Mouse (Mus musculus) midbrain, embryonic 14.5 days (tissue): ENCODE measurements around the gene Fam57b. TPM values are rescaled to one million over a fixed set of nuclear protein-coding genes. Genes with fewer than 3 reads are reported as not detected.

Experiments used
- ATAC-seq: fragments of 200-750 bp; cut with Nextera tagmentation; 2 replicates; pipeline ENCODE4 v1.8.0; 2017; ENCODE audit warnings: moderate number of reproducible peaks, moderate library complexity; ENCODE audit not compliant: low FRiP score, low TSS enrichment
- DNase-seq: peaks from one replicate; pipeline ENCODE4 v3.0.0-alpha.2; 2015
- H3K27ac ChIP-seq: fragments of 300-500 bp; sonication (generic); replicated peaks from 2 replicates; pipeline ENCODE4 v1.5.1; 2014; ENCODE audit warnings: mild to moderate bottlenecking, low read depth, low read length, moderate library complexity
- H3K27me3 ChIP-seq: fragments of 300-500 bp; sonication (generic); 2 replicates; pipeline ENCODE4 v1.6.1; 2014; ENCODE audit warnings: low read length, control low read depth, mixed read lengths; ENCODE audit not compliant: control insufficient read depth, insufficient read depth
- H3K36me3 ChIP-seq: fragments of 300-500 bp; sonication (generic); 2 replicates; pipeline ENCODE4 v1.6.1; 2014; ENCODE audit warnings: low read length, control low read depth; ENCODE audit not compliant: control insufficient read depth, insufficient read depth
- H3K4me1 ChIP-seq: fragments of 300-500 bp; sonication (generic); 2 replicates; pipeline ENCODE4 v1.6.1; 2014; ENCODE audit warnings: mild to moderate bottlenecking, antibody characterized with exemption, low read length, control low read depth; ENCODE audit not compliant: control insufficient read depth, insufficient read depth
- H3K4me2 ChIP-seq: fragments of 300-500 bp; sonication (generic); 2 replicates; pipeline ENCODE4 v1.6.1; 2014; ENCODE audit warnings: mild to moderate bottlenecking, low read length, moderate library complexity
- H3K4me3 ChIP-seq: fragments of 300-500 bp; sonication (generic); replicated peaks from 2 replicates; pipeline ENCODE4 v1.5.1; 2014; ENCODE audit warnings: low read depth, low read length
- H3K9ac ChIP-seq: fragments of 300-500 bp; sonication (generic); replicated peaks from 2 replicates; pipeline ENCODE4 v1.6.1; 2014; ENCODE audit warnings: mild to moderate bottlenecking, low read length, moderate library complexity
- H3K9me3 ChIP-seq: fragments of 300-500 bp; sonication (generic); 2 replicates; pipeline ENCODE4 v1.6.1; 2016; ENCODE audit warnings: low read length, control low read depth, mixed read lengths; ENCODE audit not compliant: control insufficient read depth
- WGBS: fragments of 180-500 bp; shearing (Covaris S2); extraction: QIAGEN DNeasy Blood & Tissue Kit; methylation state at CpG from one replicate; pipeline ENCODE4 v1.1.7; 2014; 5-methylcytosine and 5-hydroxymethylcytosine counted together
- polyA plus RNA-seq: library from polyadenylated mRNA; unstranded; fragments of >200 nt; fragmentation: Nextera tagmentation; extraction: Ambion mirVana; gene quantifications from 2 replicates; pipeline ENCODE4 v1.2.1, GENCODE M21; 2014

Fam57b gene
- 51.6 and 72.4 TPM in 2 replicates for polyA plus RNA-seq

DNA sequence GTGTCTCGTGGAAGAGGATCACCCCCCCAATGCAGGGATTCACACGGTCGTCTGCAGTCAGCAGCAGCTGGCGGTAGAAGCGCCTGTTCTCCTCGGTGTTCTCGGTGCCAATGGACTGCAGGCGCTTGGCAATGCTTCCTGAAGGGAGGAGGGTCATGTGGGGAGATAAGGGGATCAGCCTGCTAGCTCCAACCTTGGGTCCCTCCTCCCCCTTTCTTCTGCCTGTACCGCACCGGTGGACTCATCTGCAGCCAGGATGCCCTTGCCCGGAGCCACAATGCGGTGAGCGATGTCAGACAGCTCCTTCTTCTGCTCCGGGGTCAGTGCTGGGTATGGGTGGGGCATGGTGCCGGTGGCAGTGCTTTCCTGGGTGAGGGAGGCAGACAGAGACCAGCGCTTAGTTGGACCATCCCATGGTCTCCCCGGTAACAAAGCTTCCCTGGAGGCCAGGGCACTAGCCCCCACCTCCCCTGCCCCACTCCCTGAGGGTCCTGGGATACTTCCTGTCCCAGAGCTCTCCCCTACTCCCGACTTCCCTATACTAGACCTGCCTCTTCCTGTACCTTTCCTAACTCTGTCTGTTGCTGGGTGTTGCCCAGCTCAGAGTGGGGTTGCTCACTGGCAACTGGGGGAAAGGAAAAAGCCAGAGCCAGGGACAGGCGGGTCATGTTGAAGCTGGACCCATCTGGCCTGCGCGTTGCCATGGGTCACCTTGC lies at the start of gene Fam57b:
Gene Fam57b, plus strand, starts transcription at position 258 of the 716 bp plus-strand sequence.
- Histone ChIP-seq H3K4me3 (peak within 1 kb of the TSS; percentile 79), H3K9me3 (no peaks in the 10 kb centered on the region), H3K9ac (peak within 1 kb of the TSS; percentile 80), H3K4me1 (peaks cover 31% of the 10 kb centered on the region), H3K36me3 (peaks cover 31% of the 10 kb centered on the region), H3K27me3 (no peaks in the 10 kb centered on the region), H3K27ac (peak within 1 kb of the TSS; percentile 96), H3K4me2 (peak within 1 kb of the TSS; percentile 84)
- 21% methylated on average over 21 of the region's 21 CpGs for WGBS
- DNase-seq (peak; percentile 20), ATAC-seq (no peak)

DNA sequence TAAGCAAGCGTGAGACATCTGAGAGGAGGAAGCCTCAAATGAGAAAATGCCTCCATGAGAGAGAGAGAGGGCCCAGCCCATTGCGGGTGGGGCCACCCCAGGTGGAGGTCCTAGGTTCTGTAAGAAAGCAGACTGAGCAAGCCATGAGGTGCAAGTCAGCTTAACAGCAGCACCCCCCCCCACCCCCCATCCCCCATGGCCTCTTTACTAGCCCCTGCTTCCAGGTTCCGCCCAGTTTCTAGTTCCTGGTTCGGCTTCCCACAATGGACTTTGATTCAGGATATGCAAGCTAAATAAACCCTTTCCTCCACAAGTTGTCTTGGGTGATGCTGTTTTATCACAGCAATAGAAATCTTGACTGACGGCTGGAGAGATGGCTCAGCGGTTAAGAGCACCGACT lies 48.6 kb upstream of the Fam57b start:
- no peak overlapping the region for H3K9ac ChIP-seq
- H3K4me3 ChIP-seq: no peak overlapping the region
- no peaks in the 10 kb centered on the region for H3K27me3 ChIP-seq
- ATAC-seq: no peak
- H3K9me3 ChIP-seq: no peaks in the 10 kb centered on the region
- DNase-seq: no peak
- no peaks in the 10 kb centered on the region for H3K36me3 ChIP-seq
- no peak overlapping the region for H3K4me2 ChIP-seq
- H3K27ac ChIP-seq: no peak overlapping the region
- 85% methylated on average over 7 of the region's 7 CpGs for WGBS
- no peaks in the 10 kb centered on the region for H3K4me1 ChIP-seq

DNA sequence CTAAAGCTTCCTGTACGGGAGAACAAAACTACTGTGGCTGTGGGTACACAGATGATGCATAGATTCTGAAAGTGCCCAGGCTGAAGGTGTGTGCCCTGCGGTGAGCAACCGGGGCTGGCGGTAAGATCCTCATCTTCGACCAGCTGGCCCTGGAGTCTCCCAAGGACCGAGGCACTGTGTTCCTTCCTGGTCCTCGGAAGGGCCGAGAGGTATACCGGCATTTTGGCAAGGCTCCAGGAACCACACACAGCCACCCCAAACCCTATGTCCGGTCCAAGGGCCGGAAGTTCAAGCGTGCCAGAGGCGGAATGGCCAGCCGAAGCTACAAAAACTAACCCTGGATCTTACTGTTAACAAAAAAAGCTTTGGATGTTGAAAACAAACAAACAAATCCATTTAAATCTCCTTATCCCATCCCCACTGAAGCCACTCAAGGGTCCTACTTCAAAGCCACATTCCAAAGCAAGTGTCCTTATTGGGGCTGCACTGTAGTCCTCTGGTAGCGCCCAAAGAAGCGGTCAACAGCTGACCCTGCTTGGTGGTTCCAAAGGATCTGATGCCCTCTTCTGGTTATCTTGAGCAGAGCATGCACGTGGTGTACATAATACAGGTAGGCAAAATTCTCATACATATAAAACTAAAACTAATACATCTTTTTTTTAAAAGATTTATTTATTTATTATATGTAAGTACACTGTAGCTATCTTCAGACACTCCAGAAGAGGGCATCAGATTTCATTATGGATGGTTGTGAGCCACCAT lies 47.7 kb upstream of the Fam57b start:
- Histone ChIP-seq H3K4me1 (no peaks in the 10 kb centered on the region), H3K36me3 (no peaks in the 10 kb centered on the region), H3K4me3 (no peak overlapping the region), H3K27ac (no peak overlapping the region), H3K9me3 (no peaks in the 10 kb centered on the region), H3K27me3 (no peaks in the 10 kb centered on the region), H3K9ac (no peak overlapping the region), H3K4me2 (no peak overlapping the region)
- WGBS: 95% methylated on average over 17 of the region's 17 CpGs
- DNase-seq: no peak
- no peak for ATAC-seq

DNA sequence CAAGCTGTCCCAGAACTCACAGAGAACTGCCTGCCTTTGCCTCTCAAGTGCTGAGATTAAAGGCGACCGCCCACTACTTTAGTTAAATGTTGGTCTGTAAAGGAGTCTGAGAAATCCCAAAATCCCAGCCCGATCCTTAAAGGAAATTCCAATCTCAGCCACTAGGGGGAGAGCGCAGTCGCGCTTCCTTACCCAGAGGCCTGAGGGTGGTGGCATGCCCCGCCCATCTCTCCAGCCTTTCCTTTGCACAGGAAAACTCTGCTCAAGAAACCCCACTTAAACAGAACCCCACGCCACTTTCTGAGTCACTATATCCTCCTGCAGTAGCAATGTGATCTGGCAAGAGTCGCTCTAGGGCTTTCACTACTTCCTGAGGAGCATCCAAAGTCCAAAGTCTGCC lies 42.6 kb upstream of the Fam57b start:
- H3K27me3 ChIP-seq: no peaks in the 10 kb centered on the region
- ATAC-seq (peak; percentile 68; the same call in 1 of the 2 replicates), DNase-seq (peak; percentile 89)
- no peaks in the 10 kb centered on the region for H3K9me3 ChIP-seq
- H3K9ac ChIP-seq: no peak overlapping the region
- no peak overlapping the region for H3K27ac ChIP-seq
- H3K4me3 ChIP-seq: no peak overlapping the region
- no peaks in the 10 kb centered on the region for H3K36me3 ChIP-seq
- H3K4me2 ChIP-seq: no peak overlapping the region
- H3K4me1 ChIP-seq: no peaks in the 10 kb centered on the region; the same call in 1 of the 2 replicates
- WGBS: under 1% methylated on average over 9 of the region's 9 CpGs

DNA sequence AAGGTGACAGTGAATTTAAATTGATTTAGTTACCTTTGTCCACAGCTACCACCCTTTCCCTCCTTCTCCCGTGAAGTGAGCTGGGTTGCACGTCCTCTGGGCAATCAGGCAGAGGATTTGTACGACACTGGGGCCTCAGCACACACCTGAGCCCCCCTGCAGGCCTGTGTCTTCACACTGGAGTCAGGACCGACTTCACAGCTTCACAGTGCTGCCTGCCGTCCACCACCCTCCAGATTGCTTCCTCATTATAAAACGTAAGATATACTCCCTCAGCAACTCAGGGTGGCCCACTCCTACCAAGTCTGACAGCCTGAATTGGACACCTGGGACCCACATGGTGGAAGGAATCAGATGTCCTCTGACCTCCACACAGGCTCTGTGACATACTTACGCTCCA lies 38.9 kb upstream of the Fam57b start:
- Histone ChIP-seq H3K4me1 (peaks cover 15% of the 10 kb centered on the region), H3K9me3 (no peaks in the 10 kb centered on the region), H3K4me2 (0 out of 2 replicates have a peak overlapping the region, but pooled peaks have one; percentile 88), H3K27me3 (no peaks in the 10 kb centered on the region), H3K27ac (no peak overlapping the region), H3K36me3 (peaks cover 14% of the 10 kb centered on the region), H3K9ac (no peak overlapping the region), H3K4me3 (no peak overlapping the region)
- WGBS: 67% methylated on average over 7 of the region's 7 CpGs
- no peak for DNase-seq
- ATAC-seq: no peak

DNA sequence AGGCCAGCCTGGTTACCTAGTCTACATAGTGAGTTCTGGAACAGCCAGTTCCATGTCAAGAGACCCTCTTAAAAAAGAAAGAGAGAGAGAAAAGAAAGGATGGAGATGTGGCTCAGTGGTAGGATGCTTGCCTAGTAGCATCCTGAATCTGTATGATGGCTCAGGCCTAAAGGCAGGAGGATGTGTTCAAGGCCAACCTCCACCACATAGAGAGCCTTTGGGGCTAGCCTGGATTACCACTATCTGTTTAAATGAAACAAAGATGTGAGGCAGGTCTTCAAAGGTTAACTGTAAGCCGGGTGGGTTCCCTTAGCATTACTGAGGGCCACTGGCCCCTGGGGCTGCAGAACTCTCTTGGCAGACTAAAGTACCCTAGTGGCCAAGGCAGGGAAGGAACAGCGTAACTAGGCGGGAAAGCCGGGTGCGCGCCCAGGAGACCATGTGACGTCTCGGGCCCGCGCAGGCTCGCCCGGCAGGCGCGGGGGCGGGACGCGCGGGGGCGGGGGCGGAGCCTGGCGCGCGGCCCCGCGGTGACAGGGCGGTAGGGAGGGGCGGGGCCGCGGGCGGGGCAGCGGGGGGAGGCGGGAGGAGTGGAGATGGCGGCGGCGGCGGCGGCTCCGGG lies 38.3 kb upstream of the Fam57b start, which contains the start of gene Mapk3:
Gene Mapk3, plus strand, starts transcription at position 552 of the 622 bp plus-strand sequence.
- Histone ChIP-seq H3K36me3 (peaks cover 20% of the 10 kb centered on the region), H3K4me2 (peak within 1 kb of the TSS; percentile 88), H3K9ac (peak within 1 kb of the TSS; percentile 70), H3K27ac (peak within 1 kb of the TSS; percentile 87), H3K9me3 (no peaks in the 10 kb centered on the region), H3K4me1 (peaks cover 15% of the 10 kb centered on the region), H3K4me3 (peak within 1 kb of the TSS; percentile 61), H3K27me3 (no peaks in the 10 kb centered on the region)
- ATAC-seq (peak; percentile 61), DNase-seq (peak; percentile 96)
- 2% methylated on average over 29 of the region's 38 CpGs for WGBS

DNA sequence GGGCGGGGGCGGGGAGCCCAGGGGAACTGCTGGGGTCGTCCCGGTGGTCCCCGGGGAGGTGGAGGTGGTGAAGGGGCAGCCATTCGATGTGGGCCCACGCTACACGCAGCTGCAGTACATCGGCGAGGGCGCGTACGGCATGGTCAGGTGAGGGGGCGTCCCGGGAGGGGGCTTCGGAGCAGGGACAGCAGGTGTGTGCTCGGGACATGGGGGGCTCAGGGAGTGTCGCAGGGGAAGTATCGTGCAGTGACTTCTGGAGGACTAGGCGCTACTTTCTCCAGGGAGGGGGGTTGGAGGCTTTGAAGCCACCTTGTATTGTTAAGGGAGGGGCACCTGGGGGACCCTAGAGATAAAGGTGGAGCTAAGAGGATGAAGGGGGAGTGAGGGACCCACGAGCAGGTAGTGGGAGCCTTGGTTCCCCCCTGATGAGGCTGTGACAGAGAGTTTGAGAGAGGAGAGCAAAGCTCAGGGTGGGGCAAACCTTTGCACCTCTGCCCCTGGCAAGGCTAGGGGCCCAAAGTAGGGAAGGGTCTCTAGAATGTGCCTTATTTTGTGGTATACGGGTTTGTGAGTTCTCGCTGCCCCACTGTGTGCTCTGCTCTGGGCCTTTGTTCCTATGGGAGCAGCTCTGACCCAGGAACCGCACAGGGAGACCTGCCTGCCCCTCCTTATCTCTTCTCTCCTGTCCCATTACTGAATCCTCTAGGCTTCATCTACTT lies 37.6 kb upstream of the Fam57b start:
- peak overlapping the region; percentile 61 for H3K4me3 ChIP-seq
- no peaks in the 10 kb centered on the region for H3K27me3 ChIP-seq
- under 1% methylated on average over 24 of the region's 24 CpGs for WGBS
- H3K27ac ChIP-seq: peak overlapping the region; percentile 87
- DNase-seq (no peak), ATAC-seq (peak; percentile 68)
- H3K4me2 ChIP-seq: peak overlapping the region; percentile 88
- H3K9me3 ChIP-seq: no peaks in the 10 kb centered on the region
- H3K9ac ChIP-seq: peak overlapping the region; percentile 70
- peaks cover 27% of the 10 kb centered on the region for H3K36me3 ChIP-seq
- H3K4me1 ChIP-seq: peaks cover 15% of the 10 kb centered on the region

DNA sequence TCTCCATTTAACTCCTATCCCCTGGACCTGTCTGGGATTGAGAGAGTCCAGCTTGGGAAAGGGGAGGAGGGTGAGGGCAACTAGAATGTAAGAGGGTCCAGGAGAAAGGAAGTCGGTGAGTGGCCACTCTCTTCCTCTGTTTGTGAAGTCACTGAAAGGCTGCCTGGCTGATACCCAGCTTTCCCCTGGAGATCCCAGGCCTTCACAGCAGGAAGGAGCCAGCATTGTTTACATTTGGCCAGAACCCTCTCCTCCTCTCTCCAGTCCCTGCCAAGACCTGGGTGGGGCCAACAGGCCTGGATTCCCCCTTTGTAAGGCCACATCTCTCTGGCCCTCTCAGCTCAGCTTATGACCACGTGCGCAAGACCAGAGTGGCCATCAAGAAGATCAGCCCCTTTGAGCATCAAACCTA lies 37.1 kb upstream of the Fam57b start:
- Histone ChIP-seq H3K36me3 (peaks cover 33% of the 10 kb centered on the region), H3K9me3 (no peaks in the 10 kb centered on the region), H3K4me1 (peaks cover 15% of the 10 kb centered on the region), H3K27me3 (no peaks in the 10 kb centered on the region), H3K9ac (peak overlapping the region; percentile 70), H3K4me2 (peak overlapping the region; percentile 88), H3K4me3 (peak overlapping the region; percentile 61), H3K27ac (peak overlapping the region; percentile 87)
- DNase-seq (peak; percentile 61), ATAC-seq (peak; percentile 9; the same call in 1 of the 2 replicates)
- WGBS: 16% methylated on average over 3 of the region's 3 CpGs
